Mouse (Mus musculus) CH12.LX (cell line): ENCODE data around the gene B3gnt2. TPM values are rescaled to one million over a fixed set of nuclear protein-coding genes. Genes with fewer than 3 reads are reported as not detected.

Experiments used
- DNase-seq: peaks from one replicate; pipeline ENCODE4 v3.0.0-alpha.2; 2013; ENCODE audit errors: extremely low read depth
- H3K27ac ChIP-seq: 2 replicates; pipeline ENCODE4 v1.5.1; 2012; ENCODE audit warnings: low read depth, mild to moderate bottlenecking, control low read depth, moderate library complexity; ENCODE audit not compliant: insufficient read depth
- H3K27me3 ChIP-seq: replicated peaks from 2 replicates; pipeline ENCODE3; 2012; ENCODE audit warnings: inconsistent platforms
- H3K36me3 ChIP-seq, 2 experiments: replicated peaks in 1 of 2; 2 replicates each; pipeline versions ENCODE3 to v1.6.1; 2012; ENCODE audit warnings: inconsistent platforms in 1 of 2, low read length in 1 of 2, mild to moderate bottlenecking in 1 of 2, mixed read lengths in 1 of 2, moderate library complexity in 1 of 2; ENCODE audit not compliant: control insufficient read depth in 1 of 2, insufficient read depth in 1 of 2
- H3K4me1 ChIP-seq, 2 experiments: 2 replicates each; pipeline ENCODE4 v1.6.1; 2012; ENCODE audit warnings: inconsistent platforms in 1 of 2, moderate library complexity in 1 of 2; ENCODE audit not compliant: insufficient read depth in 2 of 2, control insufficient read depth in 1 of 2
- H3K4me2 ChIP-seq: 2 replicates; pipeline ENCODE4 v1.6.1; 2012; ENCODE audit warnings: low read depth, mild to moderate bottlenecking, control low read depth; ENCODE audit not compliant: poor library complexity, insufficient read depth, severe bottlenecking
- H3K4me3 ChIP-seq, 3 experiments: fragments of 150-350 bp in 1 of 3; sonication (generic) in 1 of 3; replicated peaks in 1 of 3; 2 replicates each; pipeline versions ENCODE3 to v1.5.1; 2011 to 2012; ENCODE audit warnings: low read depth in 2 of 3, low read length in 2 of 3, mild to moderate bottlenecking in 2 of 3, moderate library complexity in 2 of 3, control low read depth in 1 of 3, improper control_type of control experiment in 1 of 3, inconsistent platforms in 1 of 3, mixed read lengths in 1 of 3; ENCODE audit not compliant: poor library complexity in 1 of 3
- H3K79me2 ChIP-seq: replicated peaks from 2 replicates; pipeline ENCODE4 v1.6.1; 2012; ENCODE audit warnings: mild to moderate bottlenecking, moderate library complexity; ENCODE audit not compliant: control insufficient read depth, poor library complexity, insufficient read depth, severe bottlenecking; ENCODE audit errors: extremely low read depth
- H3K9ac ChIP-seq: 2 replicates; pipeline ENCODE4 v1.6.1; 2012; ENCODE audit warnings: low read depth, mild to moderate bottlenecking, control low read depth, moderate library complexity; ENCODE audit not compliant: insufficient read depth
- H3K9me3 ChIP-seq: replicated peaks from 2 replicates; pipeline ENCODE3; 2012; ENCODE audit warnings: low read length, inconsistent platforms, mixed read lengths
- CHD1 ChIP-seq: IDR thresholded peaks from 2 replicates; pipeline ENCODE4 v1.6.1; 2012; ENCODE audit warnings: low read depth, low read length, improper control_type of control experiment, inconsistent platforms
- CHD2 ChIP-seq: IDR thresholded peaks from 2 replicates; pipeline ENCODE4 v1.6.1; 2011; ENCODE audit warnings: low read length, improper control_type of control experiment
- E2F4 ChIP-seq: IDR thresholded peaks from 2 replicates; pipeline ENCODE4 v1.6.1; 2011; ENCODE audit warnings: low read depth, low read length, improper control_type of control experiment; ENCODE audit not compliant: insufficient replicate concordance
- ETS1 ChIP-seq: conservative IDR thresholded peaks from 2 replicates; pipeline ENCODE4 v1.6.1; 2012; ENCODE audit warnings: low read depth, mild to moderate bottlenecking, inconsistent platforms, low read length, improper control_type of control experiment, moderate library complexity
- HCFC1 ChIP-seq: IDR thresholded peaks from 2 replicates; pipeline ENCODE4 v1.6.1; 2012; ENCODE audit warnings: low read depth, mild to moderate bottlenecking, inconsistent platforms, low read length, improper control_type of control experiment
- IRF4 ChIP-seq: IDR thresholded peaks from 2 replicates; pipeline ENCODE4 v1.6.1; 2014; ENCODE audit warnings: low read depth, mild to moderate bottlenecking, inconsistent platforms, low read length, improper control_type of control experiment
- JUND ChIP-seq: conservative IDR thresholded peaks from 2 replicates; pipeline ENCODE4 v1.6.1; 2011; ENCODE audit warnings: low read depth, low read length, improper control_type of control experiment
- KAT2A ChIP-seq: IDR thresholded peaks from 2 replicates; pipeline ENCODE4 v1.6.1; 2012; ENCODE audit warnings: low read length, improper control_type of control experiment, inconsistent platforms; ENCODE audit not compliant: insufficient replicate concordance
- MAX ChIP-seq: IDR thresholded peaks from 2 replicates; pipeline ENCODE4 v1.6.1; 2011; ENCODE audit warnings: low read length, improper control_type of control experiment
- MAZ ChIP-seq: IDR thresholded peaks from 2 replicates; pipeline ENCODE4 v1.6.1; 2012; ENCODE audit warnings: low read depth, mild to moderate bottlenecking, inconsistent platforms, low read length, improper control_type of control experiment, moderate library complexity
- MXI1 ChIP-seq: IDR thresholded peaks from 2 replicates; pipeline ENCODE4 v1.6.1; 2011; ENCODE audit warnings: mild to moderate bottlenecking, low read depth, low read length, improper control_type of control experiment
- MYC ChIP-seq: IDR thresholded peaks from 2 replicates; pipeline ENCODE4 v1.6.1; 2011; ENCODE audit warnings: low read depth, mild to moderate bottlenecking, improper control_type of control experiment, low read length
- NELFE ChIP-seq: IDR thresholded peaks from 2 replicates; pipeline ENCODE4 v1.6.1; 2011; ENCODE audit warnings: low read depth, low read length, improper control_type of control experiment
- NRF1 ChIP-seq: IDR thresholded peaks from 2 replicates; pipeline ENCODE4 v1.6.1; 2014; ENCODE audit warnings: low read depth, mild to moderate bottlenecking, inconsistent platforms, low read length, improper control_type of control experiment, moderate library complexity
- RCOR1 ChIP-seq: conservative IDR thresholded peaks from 2 replicates; pipeline ENCODE4 v1.6.1; 2012; ENCODE audit warnings: low read depth, mild to moderate bottlenecking, inconsistent platforms, low read length, improper control_type of control experiment
- SMC3 ChIP-seq: IDR thresholded peaks from 2 replicates; pipeline ENCODE4 v1.6.1; 2011; ENCODE audit warnings: low read depth, low read length, improper control_type of control experiment
- TBP ChIP-seq: conservative IDR thresholded peaks from 2 replicates; pipeline ENCODE4 v1.6.1; 2011; ENCODE audit warnings: low read depth, low read length, improper control_type of control experiment
- TCF12 ChIP-seq: IDR thresholded peaks from 2 replicates; pipeline ENCODE4 v1.6.1; 2014; ENCODE audit warnings: low read depth, mild to moderate bottlenecking, inconsistent platforms, low read length, improper control_type of control experiment
- USF1 ChIP-seq: IDR thresholded peaks from 2 replicates; pipeline ENCODE4 v1.6.1; 2014; ENCODE audit warnings: low read depth, mild to moderate bottlenecking, inconsistent platforms, low read length, improper control_type of control experiment
- dilution Hi-C: fragments of 300-500 bp; cut with MboI; formaldehyde crosslinking; loops from 2 replicates; pipeline ENCODE4 v1.14.3; 2020; ENCODE audit warnings: low sequenced_read_pairs; ENCODE audit not compliant: extremely low pct_unique_long_range_greater_than_20kb, extremely low pct_ligation_motif_present
- in situ Hi-C: fragments of 300-500 bp; cut with MboI; formaldehyde crosslinking; loops from 3 replicates; pipeline ENCODE4 v1.14.3; 2019; ENCODE audit warnings: low sequenced_read_pairs, low pct_ligation_motif_present, low pct_unique_long_range_greater_than_20kb, mixed read lengths
- polyA plus RNA-seq: library from polyadenylated mRNA; unstranded; fragments of >175 nt; gene quantifications from 2 replicates; pipeline ENCODE4 v1.2.1, GENCODE M21; 2012; ENCODE audit warnings: low read depth; ENCODE audit not compliant: insufficient read length
- total RNA-seq, 2 experiments: library from RNA; depleted of rRNA; stranded (reverse); fragments of 300-350 nt in 1 of 2; fragments of >200 nt in 1 of 2; gene quantifications; 2 replicates each; pipeline ENCODE4 v1.2.3; 2012 to 2014

The B3gnt2 gene
- total and polyA plus RNA-seq, 3 experiments: 74.6 to 96.0 (median 75.2) TPM

- TF ChIP-seq KAT2A (no peak), CHD2 (peak; percentile 77; the same call in 1 of the 2 replicates), HCFC1 (peak; percentile 25; the same call in 1 of the 2 replicates), NELFE (no peak), MYC (peak; percentile 98), USF1 (no peak), TBP (no peak; the same call in 1 of the 2 replicates), ETS1 (peak; percentile 88), TCF12 (peak; percentile 97), IRF4 (peak; percentile 86), RCOR1 (peak; percentile 76; the same call in 1 of the 2 replicates), MXI1 (peak; percentile 83), NRF1 (peak; percentile 72), CHD1 (no peak), JUND (peak; percentile 71; the same call in 1 of the 2 replicates), E2F4 (no peak), MAZ (no peak), MAX (peak; percentile 93)
Observed at GRCm38 (mm10) chr11:22815877-22816276, 44.9 kb downstream of the B3gnt2 start (continued).

GRCm38 (mm10) chr11:22815143-22815542, 45.6 kb downstream of the B3gnt2 start:
- peaks cover 0 to 2% of the 10 kb centered on the region in 2 experiments for H3K36me3 ChIP-seq
- H3K27ac ChIP-seq: peak overlapping the region; percentile 97
- H3K79me2 ChIP-seq: no peaks in the 10 kb centered on the region
- peak overlapping the region; percentile 32 for H3K9ac ChIP-seq
- peaks cover 64 to 99% of the 10 kb centered on the region in 2 experiments for H3K4me1 ChIP-seq
- H3K4me2 ChIP-seq: peak overlapping the region; percentile 68
- no peaks in the 10 kb centered on the region for H3K27me3 ChIP-seq
- dilution Hi-C loops: no loop called here
- DNase-seq: peak; percentile 53
- no peaks in the 10 kb centered on the region for H3K9me3 ChIP-seq
- H3K4me3 ChIP-seq: peak overlapping the region in 1 of 3 experiments; percentile 18
- in situ Hi-C loops: no loop called here
- TF ChIP-seq RCOR1 (no peak), MAX (no peak), SMC3 (peak; percentile 9; the same call in 1 of the 2 replicates), CHD1 (0 out of 2 replicates have a peak, but pooled peaks have one; percentile 11), TBP (0 out of 2 replicates have a peak, but pooled peaks have one; percentile 62)
